Mouse (Mus musculus) spleen, postnatal 4 days (tissue): ENCODE data around the gene Olfr346.

Experiments
- DNase-seq, 2 experiments: peaks; one replicate each; pipeline ENCODE4 v3.0.0; 2022; ENCODE audit warnings: low spot score in 2 of 2

Gene Olfr346

DNA sequence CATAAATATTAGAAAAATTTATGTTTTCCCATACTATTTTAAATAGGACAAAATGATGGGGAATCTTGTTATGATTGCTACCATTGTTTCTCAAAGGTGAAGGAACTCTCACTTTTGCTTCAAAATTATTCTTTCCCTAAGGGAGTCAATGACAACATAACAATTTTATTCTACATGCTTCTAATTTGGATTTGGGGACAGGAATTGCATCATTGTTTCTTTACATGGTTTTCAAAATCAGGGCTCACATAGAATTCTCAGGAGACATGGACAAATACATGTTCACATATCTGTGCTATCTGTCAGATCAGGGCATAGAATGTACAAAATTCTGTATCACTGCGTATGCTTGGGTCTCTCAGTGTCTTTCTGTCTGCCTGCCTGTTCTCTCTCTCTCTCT lies at the start of gene Olfr346:
TSS of gene Olfr346 (plus strand) at position 301 of the 400 bp plus-strand sequence.
- no peak for DNase-seq

DNA sequence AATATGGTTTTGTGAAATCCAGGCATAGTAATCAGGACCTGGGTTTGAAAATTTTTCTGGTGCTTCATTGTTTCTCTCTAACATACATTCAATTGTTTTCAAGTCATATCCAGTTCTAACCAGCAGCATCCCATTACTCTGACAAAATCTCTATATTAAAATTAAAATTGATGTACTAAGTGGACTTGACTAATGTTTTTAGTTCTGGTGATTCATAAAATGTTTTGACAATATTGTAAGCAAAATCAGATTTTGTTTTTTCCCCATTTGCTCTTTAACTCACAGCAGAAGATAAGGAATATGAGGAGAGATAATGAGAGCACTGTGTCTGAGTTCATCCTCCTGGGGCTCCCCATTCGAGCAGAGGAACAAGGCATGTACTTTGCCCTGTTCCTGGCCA lies 45.8 kb upstream of the Olfr346 start, which contains the start of gene Olfr345:
TSS of gene Olfr345 (plus strand) at position 301 of the 400 bp plus-strand sequence.
- DNase-seq: no peak

DNA sequence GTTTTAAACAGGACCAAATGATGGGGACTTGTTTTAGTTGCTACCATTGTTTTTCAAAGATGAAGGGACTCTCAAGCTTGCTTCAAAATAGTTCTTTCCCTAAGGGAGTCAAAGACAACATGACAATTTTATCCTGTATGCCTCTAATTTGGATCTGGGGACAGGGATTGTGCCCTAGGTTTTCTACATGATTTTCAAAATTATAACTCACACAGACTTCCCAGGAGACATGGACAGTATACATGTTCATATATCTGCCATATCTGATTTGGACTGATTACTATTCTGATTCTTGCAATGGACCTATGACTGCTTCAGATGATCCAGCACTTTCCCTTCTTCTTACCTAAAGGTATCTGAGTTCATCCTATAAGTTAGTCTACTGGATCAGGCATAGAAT lies 46.0 kb downstream of the Olfr346 start, which contains the start of gene Olfr347:
TSS of gene Olfr347 (plus strand) at position 301 of the 400 bp plus-strand sequence.
- DNase-seq: no peak

DNA sequence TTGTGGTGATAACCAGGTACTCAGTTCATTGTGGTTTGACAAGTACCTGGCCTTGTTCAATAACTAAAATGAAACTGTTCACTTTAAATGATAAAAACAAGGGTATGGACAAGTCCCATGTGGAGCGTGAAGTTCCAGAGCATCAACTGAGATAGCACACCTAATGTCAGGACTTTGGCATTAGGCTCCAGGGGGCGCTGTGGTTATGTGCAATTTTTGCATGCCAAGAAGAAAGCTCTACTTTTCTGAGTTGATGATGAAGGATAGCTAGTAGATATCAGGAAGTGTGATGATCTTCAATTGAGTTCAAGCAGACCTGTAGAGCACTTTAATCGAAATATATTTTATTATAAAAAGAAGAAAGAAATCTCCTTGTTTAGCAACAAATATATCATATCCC lies 50.6 kb downstream of the Olfr346 start:
- no peak for DNase-seq
